Mouse (Mus musculus) stomach, embryonic 15.5 days (tissue): Measurements from ENCODE around the gene Akr1cl. TPM values are rescaled to one million over a fixed set of nuclear protein-coding genes. Genes with fewer than 3 reads are reported as not detected.

Source experiments
- ATAC-seq: fragments of 200-750 bp; cut with Nextera tagmentation; 2 replicates; pipeline ENCODE4 v1.8.0; 2017; ENCODE audit warnings: low read depth, moderate number of reproducible peaks, moderate TSS enrichment; ENCODE audit not compliant: insufficient read depth, low FRiP score
- H3K27ac ChIP-seq: fragments of 300-500 bp; sonication (generic); 2 replicates; pipeline ENCODE4 v1.5.1; 2015; ENCODE audit warnings: mild to moderate bottlenecking, inconsistent platforms
- H3K27me3 ChIP-seq: fragments of 300-500 bp; sonication (generic); replicated peaks from 2 replicates; pipeline ENCODE4 v1.6.1; 2015; ENCODE audit warnings: inconsistent platforms
- H3K36me3 ChIP-seq: fragments of 300-500 bp; sonication (generic); 2 replicates; pipeline ENCODE4 v1.6.1; 2015; ENCODE audit warnings: inconsistent platforms
- H3K4me1 ChIP-seq: fragments of 300-500 bp; sonication (generic); 2 replicates; pipeline ENCODE4 v1.6.1; 2015; ENCODE audit warnings: inconsistent platforms
- H3K4me2 ChIP-seq: fragments of 300-500 bp; sonication (generic); 2 replicates; pipeline ENCODE4 v1.6.1; 2015; ENCODE audit warnings: mild to moderate bottlenecking, inconsistent platforms
- H3K4me3 ChIP-seq: fragments of 300-500 bp; sonication (generic); replicated peaks from 2 replicates; pipeline ENCODE4 v1.5.1; 2015; ENCODE audit warnings: inconsistent platforms
- H3K9ac ChIP-seq: fragments of 300-500 bp; sonication (generic); 2 replicates; pipeline ENCODE4 v1.6.1; 2015; ENCODE audit warnings: inconsistent platforms
- H3K9me3 ChIP-seq: fragments of 300-500 bp; sonication (generic); 2 replicates; pipeline ENCODE4 v1.6.1; 2016; ENCODE audit warnings: inconsistent platforms
- WGBS: fragments of 180-500 bp; shearing (Covaris S2); methylation state at CpG from one replicate; pipeline ENCODE4 v1.1.7; 2015; 5-methylcytosine and 5-hydroxymethylcytosine counted together
- polyA plus RNA-seq: library from polyadenylated mRNA; unstranded; fragments of >200 nt; fragmentation: Nextera tagmentation; extraction: Ambion mirVana; gene quantifications from 2 replicates; pipeline ENCODE4 v1.2.1, GENCODE M21; 2015

Akr1cl gene
- polyA plus RNA-seq, 1 experiment from 2014 or later: 0.95 TPM

- no peak for ATAC-seq
- Histone ChIP-seq H3K27ac (no peak overlapping the region), H3K9ac (no peak overlapping the region), H3K4me1 (no peaks in the 10 kb centered on the region), H3K4me3 (no peak overlapping the region), H3K36me3 (no peaks in the 10 kb centered on the region), H3K9me3 (no peaks in the 10 kb centered on the region), H3K4me2 (no peak overlapping the region), H3K27me3 (no peaks in the 10 kb centered on the region)
- WGBS: 66% methylated on average over 3 of the region's 3 CpGs
Measured at GRCm38 (mm10) chr1:64983247-64983646, 49.3 kb downstream of the Akr1cl start.

GRCm38 (mm10) chr1:64978321-64978799 is 54.2 kb downstream of the Akr1cl start:
- ATAC-seq: no peak

DNA sequence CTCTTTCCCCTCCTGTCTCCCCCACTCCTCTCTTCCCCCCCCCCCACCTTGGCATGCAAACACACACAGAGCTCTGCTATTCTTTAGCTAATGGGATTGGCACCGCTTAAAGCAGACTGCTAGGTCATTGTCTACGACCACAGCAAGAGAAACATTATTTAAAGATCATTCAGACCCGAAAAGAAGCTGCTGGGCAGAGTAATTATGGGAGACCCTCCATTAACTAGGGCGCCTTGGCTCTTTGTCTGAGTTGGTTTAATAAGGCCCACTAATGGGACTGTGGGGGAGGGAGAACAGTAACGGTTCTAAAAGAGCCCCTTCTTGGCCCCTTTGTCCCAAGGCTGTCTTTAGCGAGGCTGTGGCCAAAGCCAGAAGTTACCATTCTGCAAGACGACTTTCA is 57.2 kb downstream of the Akr1cl start:
- Histone ChIP-seq H3K27me3 (no peaks in the 10 kb centered on the region), H3K4me2 (no peak overlapping the region), H3K27ac (no peak overlapping the region), H3K4me1 (no peaks in the 10 kb centered on the region), H3K9me3 (no peaks in the 10 kb centered on the region), H3K36me3 (no peaks in the 10 kb centered on the region), H3K9ac (no peak overlapping the region), H3K4me3 (no peak overlapping the region)
- no peak for ATAC-seq
- WGBS: 46% methylated on average over 7 of the region's 7 CpGs

More at GRCm38 (mm10) chr1:64978321-64978799, 54.2 kb downstream of the Akr1cl start:
- Histone ChIP-seq H3K9me3 (no peaks in the 10 kb centered on the region), H3K27ac (no peak overlapping the region), H3K4me3 (no peak overlapping the region), H3K9ac (no peak overlapping the region), H3K4me1 (no peaks in the 10 kb centered on the region), H3K27me3 (no peaks in the 10 kb centered on the region), H3K36me3 (no peaks in the 10 kb centered on the region), H3K4me2 (no peak overlapping the region)
- 68% methylated on average over 7 of the region's 7 CpGs for WGBS

GRCm38 (mm10) chr1:64970685-64971084 is 61.9 kb downstream of the Akr1cl start:
- H3K4me2 ChIP-seq: no peak overlapping the region
- H3K9me3 ChIP-seq: no peaks in the 10 kb centered on the region
- no peaks in the 10 kb centered on the region for H3K36me3 ChIP-seq
- no peaks in the 10 kb centered on the region for H3K27me3 ChIP-seq
- no peak for ATAC-seq
- no peak overlapping the region for H3K27ac ChIP-seq
- H3K4me1 ChIP-seq: no peaks in the 10 kb centered on the region
- H3K9ac ChIP-seq: no peak overlapping the region
- 63% methylated on average over 5 of the region's 5 CpGs for WGBS
- H3K4me3 ChIP-seq: no peak overlapping the region

Other genes with a start within 250 kb of the Akr1cl start
- gene Plekhm3, start 75.9 kb downstream of the Akr1cl start, polyA plus RNA-seq: 5.7 and 7.4 TPM in 2 replicates
- not detected in 2 replicates for gene Cryge, start 18.4 kb upstream of the Akr1cl start, polyA plus RNA-seq
- not detected in 2 replicates for gene Crygd, start 30.7 kb upstream of the Akr1cl start, polyA plus RNA-seq
- not detected in 2 replicates for gene Crygc, start 40.9 kb upstream of the Akr1cl start, polyA plus RNA-seq
- gene Crygb, start 49.5 kb upstream of the Akr1cl start, polyA plus RNA-seq: not detected in 2 replicates
- not detected in 2 replicates for gene Cryga, start 70.6 kb upstream of the Akr1cl start, polyA plus RNA-seq
- not detected in 2 replicates for gene Gm28845, start 86.8 kb upstream of the Akr1cl start, polyA plus RNA-seq
- gene D630023F18Rik, start 90.5 kb upstream of the Akr1cl start, polyA plus RNA-seq: 0.12 and 0.26 TPM in 2 replicates
- gene Idh1, start 153.7 kb upstream of the Akr1cl start, polyA plus RNA-seq: 159 and 161 TPM in 2 replicates
- 7.7 and 10.2 TPM in 2 replicates for gene Pikfyve, start 153.9 kb upstream of the Akr1cl start, polyA plus RNA-seq
- not detected in 2 replicates for gene Pth2r, start 249.3 kb upstream of the Akr1cl start, polyA plus RNA-seq